Mouse (Mus musculus) MEL (cell line): ENCODE data around the gene Pigyl.

ENCODE experiments used
- BHLHE40 ChIP-seq: IDR thresholded peaks from 2 replicates; pipeline ENCODE4 v1.6.1; 2012; ENCODE audit warnings: low read depth, mild to moderate bottlenecking, inconsistent platforms, low read length, improper control_type of control experiment, borderline replicate concordance
- CTCF ChIP-seq, 3 experiments: IDR thresholded peaks in 2 of 3; conservative IDR thresholded peaks in 1 of 3; 2 replicates each; pipeline ENCODE4 v1.5.1; 2011 to 2012; ENCODE audit warnings: low read length in 3 of 3, low read depth in 2 of 3, mild to moderate bottlenecking in 2 of 3, improper control_type of control experiment in 1 of 3, inconsistent platforms in 1 of 3, mixed read lengths in 1 of 3, moderate library complexity in 1 of 3; ENCODE audit not compliant: control insufficient read depth in 1 of 3, insufficient read depth in 1 of 3, poor library complexity in 1 of 3, severe bottlenecking in 1 of 3
- HCFC1 ChIP-seq: IDR thresholded peaks from 2 replicates; pipeline ENCODE4 v1.6.1; 2012; ENCODE audit warnings: low read depth, mild to moderate bottlenecking, inconsistent platforms, low read length, improper control_type of control experiment, moderate library complexity
- MAFK ChIP-seq: IDR thresholded peaks from 2 replicates; pipeline ENCODE4 v1.6.1; 2011; ENCODE audit warnings: low read depth, mild to moderate bottlenecking, low read length, improper control_type of control experiment, borderline replicate concordance
- MAX ChIP-seq: IDR thresholded peaks from 2 replicates; pipeline ENCODE4 v1.6.1; 2011; ENCODE audit warnings: low read length, improper control_type of control experiment
- MAZ ChIP-seq: IDR thresholded peaks from 2 replicates; pipeline ENCODE4 v1.6.1; 2012; ENCODE audit warnings: low read depth, mild to moderate bottlenecking, inconsistent platforms, low read length, improper control_type of control experiment
- MEF2A ChIP-seq: IDR thresholded peaks from 2 replicates; pipeline ENCODE4 v1.6.1; 2014; ENCODE audit warnings: low read depth, mild to moderate bottlenecking, inconsistent platforms, low read length, improper control_type of control experiment; ENCODE audit not compliant: poor library complexity, insufficient replicate concordance, severe bottlenecking; ENCODE audit errors: extremely low read depth
- POLR2A ChIP-seq, 2 experiments: IDR thresholded peaks; 2 replicates each; pipeline ENCODE4 v1.6.1; 2011 to 2012; ENCODE audit warnings: low read length in 2 of 2, mild to moderate bottlenecking in 2 of 2, control low read depth in 1 of 2, improper control_type of control experiment in 1 of 2, low read depth in 1 of 2, moderate library complexity in 1 of 2; ENCODE audit not compliant: control insufficient read depth in 1 of 2, insufficient read depth in 1 of 2, poor library complexity in 1 of 2
- UBTF ChIP-seq: IDR thresholded peaks from 2 replicates; pipeline ENCODE4 v1.6.1; 2012; ENCODE audit warnings: low read depth, mild to moderate bottlenecking, inconsistent platforms, low read length, improper control_type of control experiment, moderate library complexity, borderline replicate concordance; ENCODE audit not compliant: insufficient read depth
- ZNF384 ChIP-seq: IDR thresholded peaks from 2 replicates; pipeline ENCODE4 v1.6.1; 2012; ENCODE audit warnings: low read depth, mild to moderate bottlenecking, inconsistent platforms, low read length, improper control_type of control experiment

DNA sequence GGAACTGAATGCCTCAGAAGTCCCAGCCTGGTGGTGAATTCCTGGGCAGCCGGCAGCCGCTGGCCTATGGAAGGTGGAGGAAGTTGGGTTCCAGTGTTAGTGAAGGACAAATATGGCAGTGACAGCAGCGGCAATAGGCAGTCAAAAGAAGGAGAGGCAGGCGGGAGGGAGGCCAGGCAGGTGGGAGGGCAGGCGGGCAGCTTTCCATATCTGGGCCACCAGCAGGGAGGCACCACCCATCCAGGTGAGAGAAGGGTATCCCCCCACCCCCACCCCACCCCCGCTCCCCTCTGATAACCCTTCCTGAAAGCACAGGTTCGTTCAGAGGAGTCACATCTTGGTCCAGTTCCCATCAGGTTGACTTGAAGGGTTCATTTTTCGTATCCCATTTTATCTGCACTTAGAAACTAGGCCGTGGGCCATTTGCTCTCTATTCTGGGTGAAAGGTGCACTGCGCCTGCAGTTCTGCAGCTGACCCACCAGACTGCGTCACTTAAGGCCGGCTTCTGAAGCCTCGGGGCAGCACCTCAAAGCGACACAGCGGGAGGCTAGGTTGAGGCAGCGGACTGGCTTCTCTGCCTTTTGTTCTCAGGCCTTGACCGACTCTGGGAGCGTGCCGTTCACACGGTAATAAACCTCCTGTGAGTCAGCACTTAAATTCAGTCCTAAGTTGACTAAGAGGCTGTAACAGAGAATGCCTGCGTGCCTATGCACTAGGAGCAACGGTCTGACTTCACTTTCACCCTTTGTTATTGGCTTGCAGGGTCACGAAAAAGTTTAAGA, 19.7 kb upstream of the Pigyl start:
- TF ChIP-seq MAX (no peak), CTCF (IDR thresholded peaks at IDR 0.05 in 2 of 3, conservative IDR thresholded peaks at IDR 0.05 in 1 of 3; ENCODE audit: control insufficient read depth in 1 of 3, insufficient read depth in 1 of 3, low read depth in 2 of 3, low read length in 3 of 3, poor library complexity in 1 of 3, severe bottlenecking in 1 of 3) (no peak), MAFK (no peak), UBTF (no peak), HCFC1 (no peak), POLR2A (IDR thresholded peaks at IDR 0.05; ENCODE audit: control insufficient read depth in 1 of 2, insufficient read depth in 1 of 2, low read depth in 1 of 2, low read length in 2 of 2, poor library complexity in 1 of 2) (no peak), ZNF384 (no peak), MEF2A (no peak), MAZ (no peak), BHLHE40 (no peak)
